Mouse (Mus musculus) limb, embryonic 14.5 days (tissue): ENCODE data around the gene Shc1. TPM values are rescaled to one million over a fixed set of nuclear protein-coding genes. Genes with fewer than 3 reads are reported as not detected.

Experiments
- ATAC-seq: fragments of 200-750 bp; cut with Nextera tagmentation; 2 replicates; pipeline ENCODE4 v1.8.0; 2017; ENCODE audit warnings: low read depth, moderate number of reproducible peaks, moderate TSS enrichment; ENCODE audit not compliant: low FRiP score
- DNase-seq: peaks from one replicate; pipeline ENCODE4 v3.0.0-alpha.2; 2015; ENCODE audit warnings: low spot score
- H3K27ac ChIP-seq: fragments of 300-500 bp; sonication (generic); replicated peaks from 2 replicates; pipeline ENCODE4 v1.5.1; 2014; ENCODE audit warnings: low read depth, mild to moderate bottlenecking, low read length, moderate library complexity, mixed read lengths
- H3K27me3 ChIP-seq: fragments of 300-500 bp; sonication (generic); 2 replicates; pipeline ENCODE4 v1.6.1; 2014; ENCODE audit warnings: low read length, mixed read lengths; ENCODE audit not compliant: control insufficient read depth, insufficient read depth
- H3K36me3 ChIP-seq: fragments of 300-500 bp; sonication (generic); 2 replicates; pipeline ENCODE4 v1.6.1; 2014; ENCODE audit warnings: mild to moderate bottlenecking, low read length, moderate library complexity, mixed read lengths; ENCODE audit not compliant: control insufficient read depth, insufficient read depth
- H3K4me1 ChIP-seq: fragments of 300-500 bp; sonication (generic); 2 replicates; pipeline ENCODE4 v1.6.1; 2014; ENCODE audit warnings: antibody characterized with exemption, low read length, mixed read lengths; ENCODE audit not compliant: control insufficient read depth, insufficient read depth
- H3K4me2 ChIP-seq: fragments of 300-500 bp; sonication (generic); replicated peaks from 2 replicates; pipeline ENCODE4 v1.6.1; 2014; ENCODE audit warnings: low read depth, mild to moderate bottlenecking, low read length, moderate library complexity; ENCODE audit not compliant: severe bottlenecking
- H3K4me3 ChIP-seq: fragments of 300-500 bp; sonication (generic); replicated peaks from 2 replicates; pipeline ENCODE4 v1.5.1; 2014; ENCODE audit warnings: low read length
- H3K9ac ChIP-seq: fragments of 300-500 bp; sonication (generic); 2 replicates; pipeline ENCODE4 v1.6.1; 2014; ENCODE audit warnings: mild to moderate bottlenecking, low read depth, low read length, moderate library complexity; ENCODE audit not compliant: severe bottlenecking
- H3K9me3 ChIP-seq: fragments of 300-500 bp; sonication (generic); 2 replicates; pipeline ENCODE4 v1.6.1; 2016; ENCODE audit warnings: low read length; ENCODE audit not compliant: control insufficient read depth
- POLR2A ChIP-seq: fragments of 200-500 bp; IDR thresholded peaks from 2 replicates; pipeline ENCODE4 v1.8.0; 2012; ENCODE audit warnings: inconsistent platforms, mild to moderate bottlenecking, moderate library complexity, borderline replicate concordance; ENCODE audit not compliant: insufficient read depth, insufficient read length; ENCODE audit errors: extremely low read depth
- WGBS: fragments of 180-500 bp; shearing (Covaris S2); extraction: QIAGEN DNeasy Blood & Tissue Kit; methylation state at CpG from one replicate; pipeline ENCODE4 v1.1.7; 2014; 5-methylcytosine and 5-hydroxymethylcytosine counted together
- polyA plus RNA-seq, 2 experiments: library from polyadenylated mRNA; depleted of rRNA in 1 of 2; stranded (reverse) in 1 of 2; unstranded in 1 of 2; fragments of >200 nt; fragmentation: Nextera tagmentation in 1 of 2; extraction: Ambion mirVana in 1 of 2; gene quantifications; 2 replicates each; pipeline versions ENCODE4 v1.2.1 to v1.2.3; 2012 to 2014

Shc1 gene
- polyA plus RNA-seq, 2 experiments = 72.5 to 134 TPM

DNA sequence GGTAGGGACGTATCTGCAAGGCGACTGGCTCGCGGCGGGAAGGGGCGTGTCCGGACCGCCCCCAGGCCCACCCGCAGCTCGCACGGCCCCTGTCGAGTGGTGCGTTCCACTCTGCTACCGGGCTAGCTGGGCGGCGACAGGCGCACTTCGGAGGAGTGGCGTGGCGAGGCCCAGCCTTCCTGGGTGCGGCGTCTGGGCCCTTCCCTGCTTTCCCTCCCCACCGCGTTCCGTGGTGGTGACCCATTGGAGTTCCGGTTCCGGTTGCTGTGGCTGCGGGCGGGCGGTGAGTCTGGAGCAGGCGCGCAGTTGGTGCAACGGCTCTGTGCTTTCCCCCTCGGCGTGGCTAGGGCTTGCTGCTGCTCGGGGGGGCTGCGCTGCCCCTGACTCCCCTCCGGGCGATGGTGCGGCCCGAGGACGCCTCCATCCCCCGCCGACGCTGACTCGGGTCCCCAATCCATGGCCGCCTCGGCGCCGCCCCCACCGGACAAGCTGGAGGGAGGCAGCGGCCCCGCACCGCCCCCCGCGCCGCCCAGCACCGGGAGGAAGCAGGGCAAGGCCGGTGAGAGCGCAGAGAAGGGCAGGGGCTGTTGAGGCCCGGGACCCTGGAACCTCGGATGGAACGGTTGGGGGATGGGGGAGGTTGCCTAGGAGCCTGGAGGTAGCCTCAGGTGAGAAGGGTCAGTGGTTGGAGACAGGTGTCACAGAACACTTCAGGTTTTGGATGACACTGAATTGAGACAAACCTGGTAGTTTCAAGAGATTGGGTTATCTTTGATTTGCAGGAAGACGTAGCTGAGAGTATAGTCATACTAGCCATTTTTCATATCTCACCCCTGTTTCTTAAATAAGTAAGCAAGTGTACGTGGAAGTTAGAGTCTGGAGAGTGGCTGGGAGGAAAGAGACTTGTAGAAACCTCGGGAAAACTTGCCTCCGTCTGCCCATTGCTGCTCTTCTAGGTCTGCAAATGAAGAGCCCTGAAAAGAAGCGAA is 12.2 kb downstream of the Shc1 start, which contains the start of gene Pygo2:
Gene Pygo2 (plus strand): TSS at position 44 of the 989 bp plus-strand sequence.
- Histone ChIP-seq H3K27me3 (no peaks in the 10 kb centered on the region), H3K27ac (peak within 1 kb of the TSS; percentile 82), H3K9me3 (no peaks in the 10 kb centered on the region), H3K4me2 (peak within 1 kb of the TSS; percentile 76), H3K9ac (peak within 1 kb of the TSS; percentile 89), H3K4me1 (peaks cover 9% of the 10 kb centered on the region), H3K4me3 (peak within 1 kb of the TSS; percentile 100), H3K36me3 (peaks cover 51% of the 10 kb centered on the region)
- whole genome bisulfite sequencing = 3% methylated on average over 51 of the region's 68 CpGs
- DNase-seq (peak; percentile 96), ATAC-seq (peak; percentile 95)
- peak; percentile 87; the same call in 1 of the 2 replicates for TF ChIP-seq POLR2A

DNA sequence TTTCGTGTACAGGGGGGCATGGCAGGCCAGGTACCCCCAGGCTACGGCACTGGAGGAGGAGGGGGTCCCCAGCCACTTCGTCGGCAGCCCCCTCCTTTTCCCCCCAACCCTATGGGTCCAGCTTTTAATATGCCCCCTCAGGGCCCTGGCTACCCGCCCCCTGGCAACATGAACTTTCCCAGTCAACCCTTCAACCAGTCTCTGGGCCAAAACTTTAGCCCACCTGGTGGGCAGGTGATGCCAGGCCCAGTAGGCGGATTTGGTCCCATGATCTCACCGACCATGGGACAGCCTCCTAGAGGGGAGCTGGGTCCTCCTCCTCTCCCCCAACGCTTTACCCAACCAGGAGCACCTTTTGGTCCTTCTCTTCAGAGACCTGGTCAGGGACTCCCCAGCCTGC is 14.4 kb downstream of the Shc1 start:
- DNase-seq (no peak), ATAC-seq (no peak)
- Histone ChIP-seq H3K36me3 (peaks cover 31% of the 10 kb centered on the region), H3K9me3 (no peaks in the 10 kb centered on the region), H3K4me1 (peaks cover 16% of the 10 kb centered on the region), H3K4me2 (no peak overlapping the region), H3K9ac (no peak overlapping the region), H3K4me3 (no peak overlapping the region), H3K27me3 (no peaks in the 10 kb centered on the region), H3K27ac (no peak overlapping the region)
- no peak for TF ChIP-seq POLR2A
- WGBS = 89% methylated on average over 8 of the region's 8 CpGs

- H3K27ac ChIP-seq = peak overlapping the region; percentile 55; the same call in 1 of the 2 replicates
- H3K36me3 ChIP-seq = peaks cover 26% of the 10 kb centered on the region
- no peak for TF ChIP-seq POLR2A
- 81% methylated on average over 11 of the region's 11 CpGs for WGBS
- H3K9me3 ChIP-seq = no peaks in the 10 kb centered on the region
- no peak overlapping the region for H3K9ac ChIP-seq
- DNase-seq (no peak), ATAC-seq (no peak)
- H3K27me3 ChIP-seq = no peaks in the 10 kb centered on the region
- no peak overlapping the region for H3K4me2 ChIP-seq
- no peak overlapping the region for H3K4me3 ChIP-seq
- H3K4me1 ChIP-seq = peaks cover 16% of the 10 kb centered on the region
Measured at GRCm38 (mm10) chr3:89434532-89434931, 16.3 kb downstream of the Shc1 start.

DNA sequence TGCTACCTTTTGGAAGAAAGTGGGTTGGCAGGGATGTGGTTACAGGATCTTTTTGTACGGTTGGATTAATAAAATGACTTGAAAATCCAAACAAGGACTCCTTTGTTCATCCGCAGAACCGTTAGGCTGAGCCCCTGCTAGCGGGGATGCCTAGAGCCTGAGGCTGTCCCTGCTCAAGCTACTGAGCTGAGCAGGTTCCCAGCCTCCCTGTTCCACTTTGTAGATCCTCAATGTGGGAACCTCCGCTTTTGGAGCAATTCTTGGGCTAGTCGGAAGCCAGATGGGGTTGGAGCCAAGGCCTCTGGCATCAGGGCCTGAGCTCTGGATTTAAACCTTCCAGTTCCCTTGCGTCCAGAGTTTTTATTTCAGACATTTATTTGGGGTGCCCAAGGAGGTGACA is 16.8 kb downstream of the Shc1 start:
- Histone ChIP-seq H3K4me3 (no peak overlapping the region), H3K27ac (peak overlapping the region; percentile 55; the same call in 1 of the 2 replicates), H3K4me1 (peaks cover 16% of the 10 kb centered on the region), H3K4me2 (no peak overlapping the region), H3K27me3 (no peaks in the 10 kb centered on the region), H3K36me3 (peaks cover 26% of the 10 kb centered on the region), H3K9me3 (no peaks in the 10 kb centered on the region), H3K9ac (no peak overlapping the region)
- no peak for TF ChIP-seq POLR2A
- no peak for ATAC-seq
- no peak for DNase-seq
- WGBS = 63% methylated on average over 7 of the region's 7 CpGs

DNA sequence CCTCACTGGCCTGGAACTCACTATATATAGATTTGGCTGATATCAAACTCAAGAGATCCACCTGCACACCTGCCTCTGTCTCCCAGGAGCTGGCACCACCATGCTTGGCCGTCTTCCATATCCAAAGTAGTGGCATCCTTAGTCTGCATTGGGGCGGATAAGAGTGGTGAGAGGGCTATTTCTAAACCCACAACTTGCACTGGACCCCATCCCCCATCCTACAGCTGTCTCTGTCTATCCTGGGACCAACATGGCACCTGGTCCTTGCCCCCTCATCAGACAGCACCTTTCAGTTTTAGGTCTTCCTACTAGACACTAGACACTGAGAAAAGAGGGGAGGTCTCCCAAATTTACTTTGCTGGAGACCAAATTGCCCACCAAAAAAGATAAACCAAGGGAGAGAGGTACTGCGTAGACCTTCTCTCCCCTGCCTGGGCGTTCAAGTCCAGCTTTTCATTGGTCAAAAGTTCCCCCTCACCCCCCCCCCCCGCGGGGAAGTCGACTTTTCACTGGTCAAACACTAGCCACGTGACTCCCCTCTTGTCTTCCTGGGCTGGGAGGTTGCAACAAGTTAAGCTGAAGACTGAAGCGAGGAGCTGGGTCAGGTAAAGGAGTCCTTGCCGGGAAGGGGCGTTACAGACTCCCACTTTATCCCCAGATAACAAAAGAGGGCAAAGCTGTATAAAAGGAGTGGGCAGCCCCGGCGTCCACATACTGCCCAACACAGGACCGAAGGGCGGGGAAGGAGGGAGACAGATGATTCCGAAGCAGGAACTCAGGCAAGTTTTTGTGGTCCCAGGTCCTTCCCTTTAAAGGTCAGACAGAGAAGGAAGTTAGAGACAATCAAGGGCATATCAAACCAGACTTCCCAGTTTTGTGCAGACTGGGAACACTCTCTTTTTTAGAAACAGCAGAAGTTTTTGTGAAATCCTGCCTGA is 18.2 kb downstream of the Shc1 start, which contains the start of gene Pbxip1:
Gene Pbxip1 (plus strand): TSS at position 531 of the 938 bp plus-strand sequence.
- Histone ChIP-seq H3K4me2 (peak within 1 kb of the TSS; percentile 60), H3K4me1 (peaks cover 10% of the 10 kb centered on the region), H3K27ac (no peak within 1 kb of the TSS; the same call in 1 of the 2 replicates), H3K4me3 (peak within 1 kb of the TSS; percentile 46), H3K36me3 (peaks cover 28% of the 10 kb centered on the region), H3K9me3 (no peaks in the 10 kb centered on the region), H3K27me3 (no peaks in the 10 kb centered on the region), H3K9ac (peak within 1 kb of the TSS; percentile 53)
- DNase-seq (peak; percentile 84), ATAC-seq (peak; percentile 92)
- 6% methylated on average over 16 of the region's 16 CpGs for WGBS
- TF ChIP-seq POLR2A = no peak
